Mouse (Mus musculus): ENCODE data around the gene Tcf25.

- TF ChIP-seq GATA1 (IDR thresholded peaks at IDR 0.05; ENCODE audit: low read length) (no peak), TAL1 (IDR thresholded peaks at IDR 0.05; ENCODE audit: low read length) (no peak)
Observed at GRCm38 (mm10) chr8:123432381-123432780, 58.8 kb downstream of the Tcf25 start.

Data from erythroblast, embryonic 14.5 days (primary cell).